Mouse (Mus musculus) embryonic fibroblast, embryonic 13.5 days (primary cell): ENCODE measurements around the gene Uhrf1bp1.

Experiments used
- CTCF ChIP-seq: IDR thresholded peaks from 2 replicates; pipeline ENCODE4 v1.5.1; 2011; ENCODE audit warnings: mild to moderate bottlenecking, control low read depth, low read length, moderate library complexity, borderline replicate concordance; ENCODE audit not compliant: insufficient read depth
- POLR2A ChIP-seq: IDR thresholded peaks from 2 replicates; pipeline ENCODE4 v1.6.1; 2011; ENCODE audit warnings: low read depth, mild to moderate bottlenecking, control low read depth, low read length, moderate library complexity

DNA sequence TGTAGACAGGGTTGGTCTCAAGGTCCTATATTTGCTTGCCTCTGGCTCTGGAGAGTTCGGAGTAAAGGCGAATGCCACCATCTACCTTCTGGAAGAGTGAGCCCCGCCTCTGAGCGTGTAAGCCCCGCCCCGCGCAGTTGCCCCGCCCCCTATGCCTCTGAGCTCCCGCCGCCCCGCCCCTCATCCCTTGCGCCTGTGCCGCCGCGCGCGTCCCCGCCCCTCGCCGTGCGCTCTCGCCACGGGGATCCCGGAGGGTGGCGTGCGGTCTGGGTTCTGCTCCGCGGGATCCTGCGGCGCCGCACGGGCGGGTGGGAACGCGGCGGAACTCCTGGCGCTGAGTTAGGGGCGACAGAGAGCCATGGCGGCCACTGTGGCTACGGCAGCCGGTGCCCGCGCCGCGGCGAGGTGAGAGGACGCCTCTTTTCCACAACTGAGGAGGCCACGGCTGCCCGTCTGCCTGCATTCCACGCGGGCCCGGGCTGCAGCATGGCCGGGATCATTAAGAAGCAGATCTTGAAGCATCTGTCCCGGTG lies at the start of gene Uhrf1bp1:
- no peak for TF ChIP-seq CTCF
- TF ChIP-seq POLR2A, result peak; percentile 88
